Mouse (Mus musculus): Measurements from ENCODE around the gene Sdc4. TPM values are rescaled to one million over a fixed set of nuclear protein-coding genes. Genes with fewer than 3 reads are reported as not detected.

The Sdc4 gene
- polyA plus RNA-seq, 1 experiment from 2014 or later = 15.3 TPM

GRCm38 (mm10) chr2:164435216-164436090 lies 8.2 kb downstream of the Sdc4 start:
- Histone ChIP-seq H3K4me1 (ENCODE audit: control insufficient read depth, insufficient read depth, low read depth, low read length) (no peaks in the 10 kb centered on the region), H3K27me3 (replicated peaks; ENCODE audit: control insufficient read depth, insufficient read depth, low read length) (no peaks in the 10 kb centered on the region), H3K4me2 (ENCODE audit: low read length) (no peak overlapping the region), H3K9me3 (ENCODE audit: control insufficient read depth, low read length) (no peaks in the 10 kb centered on the region), H3K36me3 (ENCODE audit: control insufficient read depth, insufficient read depth, low read length) (no peaks in the 10 kb centered on the region), H3K9ac (ENCODE audit: low read depth, low read length) (no peak overlapping the region), H3K4me3 (ENCODE audit: low read length) (no peak overlapping the region), H3K27ac (ENCODE audit: low read depth, low read length) (no peak overlapping the region)
- no peak for ATAC-seq
- WGBS = 57% methylated on average over 5 of the region's 5 CpGs

- WGBS = 88% methylated on average over 3 of the region's 3 CpGs
- Histone ChIP-seq H3K27me3 (replicated peaks; ENCODE audit: control insufficient read depth, insufficient read depth, low read length) (no peaks in the 10 kb centered on the region), H3K4me2 (ENCODE audit: low read length) (no peak overlapping the region), H3K27ac (ENCODE audit: low read depth, low read length) (no peak overlapping the region), H3K36me3 (ENCODE audit: control insufficient read depth, insufficient read depth, low read length) (no peaks in the 10 kb centered on the region), H3K9me3 (ENCODE audit: control insufficient read depth, low read length) (no peaks in the 10 kb centered on the region), H3K9ac (ENCODE audit: low read depth, low read length) (no peak overlapping the region), H3K4me1 (ENCODE audit: control insufficient read depth, insufficient read depth, low read depth, low read length) (no peaks in the 10 kb centered on the region), H3K4me3 (ENCODE audit: low read length) (no peak overlapping the region)
- ATAC-seq = no peak
Measured at GRCm38 (mm10) chr2:164434681-164435080, 9.0 kb downstream of the Sdc4 start.

DNA sequence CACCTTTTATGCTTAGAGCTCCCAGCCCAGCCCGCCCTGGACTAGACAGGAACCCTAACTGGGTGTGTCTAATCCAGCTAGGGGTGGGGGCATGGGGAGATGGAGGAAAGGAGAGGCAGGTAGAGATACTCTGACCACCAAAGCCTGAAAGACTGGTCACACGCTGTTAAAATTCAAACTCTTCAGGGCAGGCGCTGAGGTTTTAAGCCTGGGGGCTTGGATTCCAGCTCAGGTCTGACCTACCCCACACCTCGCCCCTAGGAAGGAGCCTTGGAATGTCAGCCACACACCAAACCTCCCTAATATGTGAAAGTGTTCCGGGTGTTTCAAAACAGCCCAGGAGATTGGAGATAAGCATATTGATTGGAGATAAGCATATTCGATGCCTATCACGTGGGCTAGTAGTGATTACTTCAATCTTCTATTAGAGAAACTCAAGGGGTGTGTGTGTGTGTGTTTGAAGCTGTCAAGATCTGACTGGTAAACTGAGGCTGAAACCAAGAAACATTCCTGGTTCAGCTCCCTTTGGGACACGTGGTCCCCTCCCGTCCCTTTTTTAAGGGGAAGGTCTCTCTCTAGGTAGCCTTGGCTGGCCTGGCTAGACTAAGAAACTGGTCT lies 10.3 kb downstream of the Sdc4 start:
- Histone ChIP-seq H3K36me3 (ENCODE audit: control insufficient read depth, insufficient read depth, low read length) (no peaks in the 10 kb centered on the region), H3K27ac (ENCODE audit: low read depth, low read length) (no peak overlapping the region), H3K4me2 (ENCODE audit: low read length) (no peak overlapping the region), H3K4me1 (ENCODE audit: control insufficient read depth, insufficient read depth, low read depth, low read length) (no peaks in the 10 kb centered on the region), H3K27me3 (replicated peaks; ENCODE audit: control insufficient read depth, insufficient read depth, low read length) (no peaks in the 10 kb centered on the region), H3K4me3 (ENCODE audit: low read length) (no peak overlapping the region), H3K9ac (ENCODE audit: low read depth, low read length) (no peak overlapping the region), H3K9me3 (ENCODE audit: control insufficient read depth, low read length) (no peaks in the 10 kb centered on the region)
- WGBS = 89% methylated on average over 9 of the region's 9 CpGs
- ATAC-seq = no peak

DNA sequence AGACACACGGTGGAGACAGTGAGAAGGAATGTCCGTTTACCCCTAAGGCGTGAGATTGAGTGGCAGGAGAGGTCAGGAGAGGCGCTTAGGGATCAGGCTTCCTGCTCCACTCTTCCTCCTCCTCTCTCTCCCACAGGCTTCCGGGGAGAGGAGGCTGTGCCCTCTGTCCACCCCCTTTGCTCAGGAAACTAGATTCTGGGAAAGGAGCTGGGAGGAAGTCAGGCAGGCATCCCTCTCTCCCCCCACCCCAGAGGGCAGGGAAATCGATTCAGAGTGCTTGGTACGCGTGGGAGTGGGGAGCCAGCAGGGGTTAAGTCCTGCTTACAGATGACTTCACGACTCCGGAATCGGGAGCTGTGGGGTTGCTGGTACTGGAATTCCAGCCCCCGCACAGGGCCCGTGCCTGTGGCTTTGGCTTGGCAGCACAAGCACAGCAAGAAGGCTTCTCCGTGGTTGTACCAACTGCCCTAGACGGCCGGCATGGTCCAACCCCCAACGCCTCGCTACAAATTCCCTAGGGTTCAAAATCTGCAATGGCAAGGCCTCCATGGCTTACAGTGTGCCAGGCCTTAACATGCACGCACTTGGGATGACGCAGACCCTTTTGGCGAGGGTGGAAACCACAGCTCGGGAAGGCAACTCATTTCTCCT lies 11.0 kb downstream of the Sdc4 start:
- H3K27me3 ChIP-seq (replicated peaks; ENCODE audit: control insufficient read depth, insufficient read depth, low read length) = no peaks in the 10 kb centered on the region
- ATAC-seq = no peak
- 34% methylated on average over 22 of the region's 22 CpGs for WGBS
- no peak overlapping the region for H3K4me3 ChIP-seq (ENCODE audit: low read length)
- H3K9me3 ChIP-seq (ENCODE audit: control insufficient read depth, low read length) = no peaks in the 10 kb centered on the region
- no peak overlapping the region for H3K9ac ChIP-seq (ENCODE audit: low read depth, low read length)
- H3K36me3 ChIP-seq (ENCODE audit: control insufficient read depth, insufficient read depth, low read length) = no peaks in the 10 kb centered on the region
- H3K4me2 ChIP-seq (ENCODE audit: low read length) = no peak overlapping the region
- no peak overlapping the region for H3K27ac ChIP-seq (ENCODE audit: low read depth, low read length)
- no peaks in the 10 kb centered on the region for H3K4me1 ChIP-seq (ENCODE audit: control insufficient read depth, insufficient read depth, low read depth, low read length)

- Histone ChIP-seq H3K9ac (ENCODE audit: low read depth, low read length) (no peak overlapping the region), H3K4me2 (ENCODE audit: low read length) (no peak overlapping the region), H3K27me3 (replicated peaks; ENCODE audit: control insufficient read depth, insufficient read depth, low read length) (no peaks in the 10 kb centered on the region), H3K9me3 (ENCODE audit: control insufficient read depth, low read length) (no peaks in the 10 kb centered on the region), H3K4me1 (ENCODE audit: control insufficient read depth, insufficient read depth, low read depth, low read length) (no peaks in the 10 kb centered on the region), H3K27ac (ENCODE audit: low read depth, low read length) (no peak overlapping the region), H3K36me3 (ENCODE audit: control insufficient read depth, insufficient read depth, low read length) (no peaks in the 10 kb centered on the region), H3K4me3 (ENCODE audit: low read length) (no peak overlapping the region)
- WGBS = 65% methylated on average over 9 of the region's 9 CpGs
- ATAC-seq = no peak
Measured at GRCm38 (mm10) chr2:164431676-164432465, 11.8 kb downstream of the Sdc4 start.

DNA sequence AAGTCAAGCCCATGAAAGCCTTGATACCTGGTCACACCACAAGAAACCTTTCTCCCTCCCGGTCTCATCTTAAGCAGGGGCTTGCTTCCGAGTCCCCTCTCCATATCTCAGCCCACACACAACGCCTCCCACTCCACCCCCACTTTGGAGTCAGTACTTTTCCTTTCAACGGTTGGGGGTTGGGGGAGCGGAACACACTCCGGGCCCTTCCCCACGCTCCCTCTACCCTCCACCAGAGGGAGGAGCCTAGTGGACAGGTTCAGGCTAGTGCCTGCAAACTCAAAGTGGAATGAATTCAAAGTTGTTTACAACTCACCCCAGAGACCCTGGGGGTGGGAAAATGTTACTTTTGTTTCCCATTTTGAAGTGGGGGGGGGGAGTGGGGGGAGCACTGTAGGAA lies 13.0 kb downstream of the Sdc4 start:
- 18% methylated on average over 7 of the region's 7 CpGs for WGBS
- Histone ChIP-seq H3K27me3 (replicated peaks; ENCODE audit: control insufficient read depth, insufficient read depth, low read length) (no peaks in the 10 kb centered on the region), H3K36me3 (ENCODE audit: control insufficient read depth, insufficient read depth, low read length) (no peaks in the 10 kb centered on the region), H3K4me1 (ENCODE audit: control insufficient read depth, insufficient read depth, low read depth, low read length) (no peaks in the 10 kb centered on the region), H3K9ac (ENCODE audit: low read depth, low read length) (no peak overlapping the region), H3K9me3 (ENCODE audit: control insufficient read depth, low read length) (no peaks in the 10 kb centered on the region), H3K27ac (ENCODE audit: low read depth, low read length) (no peak overlapping the region), H3K4me3 (ENCODE audit: low read length) (no peak overlapping the region), H3K4me2 (ENCODE audit: low read length) (no peak overlapping the region)
- ATAC-seq = no peak

- Histone ChIP-seq H3K9ac (ENCODE audit: low read depth, low read length) (no peak overlapping the region), H3K36me3 (ENCODE audit: control insufficient read depth, insufficient read depth, low read length) (no peaks in the 10 kb centered on the region), H3K4me1 (ENCODE audit: control insufficient read depth, insufficient read depth, low read depth, low read length) (no peaks in the 10 kb centered on the region), H3K4me2 (ENCODE audit: low read length) (no peak overlapping the region), H3K9me3 (ENCODE audit: control insufficient read depth, low read length) (no peaks in the 10 kb centered on the region), H3K27me3 (replicated peaks; ENCODE audit: control insufficient read depth, insufficient read depth, low read length) (no peaks in the 10 kb centered on the region), H3K27ac (ENCODE audit: low read depth, low read length) (no peak overlapping the region), H3K4me3 (ENCODE audit: low read length) (no peak overlapping the region)
- 46% methylated on average over 15 of the region's 15 CpGs for WGBS
- ATAC-seq = no peak
Measured at GRCm38 (mm10) chr2:164429881-164430615, 13.6 kb downstream of the Sdc4 start.

DNA sequence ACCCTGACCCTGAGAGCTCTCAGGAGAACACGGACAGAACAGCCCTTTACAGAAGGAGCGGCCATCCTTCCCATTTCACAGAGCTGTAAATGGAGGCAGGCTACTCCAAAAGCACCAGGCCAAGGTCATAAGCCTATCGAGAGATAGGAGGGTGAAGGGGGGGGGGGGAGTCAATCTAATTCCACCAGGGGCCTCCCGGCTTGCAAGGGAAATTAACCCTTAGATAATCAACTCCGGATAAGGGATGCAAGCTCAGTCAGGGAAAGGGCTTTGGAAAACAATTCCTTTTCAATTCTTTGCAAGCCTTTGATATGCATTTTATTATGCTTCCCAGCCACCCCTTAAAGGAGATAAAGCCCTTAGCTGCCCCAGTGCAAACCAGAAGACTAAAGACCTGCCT lies 15.2 kb downstream of the Sdc4 start:
- WGBS = 48% methylated on average over 5 of the region's 5 CpGs
- no peak overlapping the region for H3K27ac ChIP-seq (ENCODE audit: low read depth, low read length)
- no peaks in the 10 kb centered on the region for H3K4me1 ChIP-seq (ENCODE audit: control insufficient read depth, insufficient read depth, low read depth, low read length)
- no peak overlapping the region for H3K9ac ChIP-seq (ENCODE audit: low read depth, low read length)
- no peak for ATAC-seq
- no peaks in the 10 kb centered on the region for H3K9me3 ChIP-seq (ENCODE audit: control insufficient read depth, low read length)
- no peak overlapping the region for H3K4me2 ChIP-seq (ENCODE audit: low read length)
- H3K36me3 ChIP-seq (ENCODE audit: control insufficient read depth, insufficient read depth, low read length) = no peaks in the 10 kb centered on the region
- no peak overlapping the region for H3K4me3 ChIP-seq (ENCODE audit: low read length)
- H3K27me3 ChIP-seq (replicated peaks; ENCODE audit: control insufficient read depth, insufficient read depth, low read length) = no peaks in the 10 kb centered on the region

All from hindbrain, embryonic 16.5 days (tissue).